Mouse (Mus musculus) megakaryocyte-erythroid progenitor cell, adult 5-6 weeks (primary cell): ENCODE data around the gene Msx3. TPM values are rescaled to one million over a fixed set of nuclear protein-coding genes. Genes with fewer than 3 reads are reported as not detected.

Experiments
- ATAC-seq: replicated peaks from 2 replicates; pipeline ENCODE4 v1.8.0; 2016; ENCODE audit warnings: mild to moderate bottlenecking, inconsistent platforms; ENCODE audit not compliant: severe bottlenecking, poor library complexity, low FRiP score, low TSS enrichment
- total RNA-seq, 2 experiments: library from RNA; stranded (forward) in 1 of 2; stranded (reverse) in 1 of 2; fragments of 200-1000, 215-1000 nt in 1 of 2; fragments of >200 nt in 1 of 2; fragmentation: Nextera tagmentation in 1 of 2; gene quantifications; 2 replicates each; pipeline ENCODE4 v1.2.3; 2014 to 2017

Gene Msx3
- total RNA-seq, 2 experiments from 2014 or later, result not detected

GRCm38 (mm10) chr7:140059601-140060000 lies 10.7 kb upstream of the Msx3 start:
- no peak for ATAC-seq

GRCm38 (mm10) chr7:140058528-140058927 lies 9.6 kb upstream of the Msx3 start:
- no peak for ATAC-seq

GRCm38 (mm10) chr7:140057413-140058407 lies 8.8 kb upstream of the Msx3 start:
- ATAC-seq, result no peak

- ATAC-seq, result no peak
Observed at GRCm38 (mm10) chr7:140054124-140054523, 5.2 kb upstream of the Msx3 start.

GRCm38 (mm10) chr7:140049115-140049689 lies 313 bp upstream of the Msx3 start:
- peak; percentile 62 for ATAC-seq

- 0 out of 2 replicates have a peak, but pooled peaks have one; percentile 11 for ATAC-seq
Observed at GRCm38 (mm10) chr7:140047811-140048311, 1.0 kb downstream of the Msx3 start.

GRCm38 (mm10) chr7:140045546-140045945 lies 3.3 kb downstream of the Msx3 start:
- no peak for ATAC-seq

- ATAC-seq, result no peak
Observed at GRCm38 (mm10) chr7:140042728-140043127, 6.2 kb downstream of the Msx3 start.

GRCm38 (mm10) chr7:140037171-140037555 lies 11.7 kb downstream of the Msx3 start:
- no peak for ATAC-seq

- peak; percentile 92 for ATAC-seq
Observed at GRCm38 (mm10) chr7:140036281-140037170, 12.4 kb downstream of the Msx3 start, which contains the start of the genes Zfp511 and Tubgcp2. Gene Zfp511, plus strand, starts transcription at chr7:140036391. Gene Tubgcp2, minus strand, starts transcription at chr7:140036669.

GRCm38 (mm10) chr7:140035456-140035855 lies 13.4 kb downstream of the Msx3 start:
- no peak for ATAC-seq

GRCm38 (mm10) chr7:140033386-140033785 lies 15.5 kb downstream of the Msx3 start:
- ATAC-seq, result no peak

- ATAC-seq, result no peak
Observed at GRCm38 (mm10) chr7:140032366-140032765, 16.5 kb downstream of the Msx3 start.

- no peak for ATAC-seq
Observed at GRCm38 (mm10) chr7:140031771-140032170, 17.1 kb downstream of the Msx3 start.

- no peak for ATAC-seq
Observed at GRCm38 (mm10) chr7:140011336-140011735, 37.6 kb downstream of the Msx3 start.

GRCm38 (mm10) chr7:140007781-140008180 lies 41.1 kb downstream of the Msx3 start:
- ATAC-seq, result no peak

GRCm38 (mm10) chr7:140006861-140007611 lies 41.9 kb downstream of the Msx3 start:
- ATAC-seq, result peak; percentile 98

GRCm38 (mm10) chr7:140004666-140005065 lies 44.2 kb downstream of the Msx3 start:
- no peak for ATAC-seq
